Mouse (Mus musculus): ENCODE results near the gene Srpk2. TPM values are rescaled to one million over a fixed set of nuclear protein-coding genes. Genes with fewer than 3 reads are reported as not detected.
"Not testable (repeated sequence)": the region's sequence is repeated elsewhere in the genome, so short reads cannot be mapped to it uniquely, and the experiment has no call there.

The Srpk2 gene
- polyA plus RNA-seq, 1 experiment from 2014 or later: 54.6 TPM

- H3K27ac ChIP-seq: no peak overlapping the region
- 83% methylated on average over 4 of the region's 4 CpGs for WGBS
Observed at GRCm38 (mm10) chr5:23578322-23578957, 106.0 kb downstream of the Srpk2 start.

DNA sequence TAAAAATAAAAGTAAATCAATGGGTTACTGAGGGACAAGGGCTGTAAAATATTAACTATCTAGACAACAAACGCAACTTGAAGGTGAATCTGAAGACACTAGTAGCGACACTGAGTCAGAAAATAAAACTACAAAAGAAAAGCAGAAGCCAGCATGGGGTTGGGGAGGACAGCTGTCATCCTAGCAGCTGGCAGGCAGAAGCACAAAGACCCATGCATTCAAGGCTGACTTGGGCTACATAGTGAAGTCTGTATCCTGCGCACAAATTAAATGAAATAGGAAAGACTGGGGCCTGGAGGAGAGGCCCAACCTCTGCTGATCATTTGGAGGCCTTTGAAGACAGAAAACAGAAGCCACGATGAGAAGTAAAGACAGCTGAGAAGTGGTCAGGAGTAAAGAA, 106.6 kb downstream of the Srpk2 start:
- peaks cover 8% of the 10 kb centered on the region; the same call in 1 of the 2 replicates for H3K4me1 ChIP-seq
- 68% methylated on average over 4 of the region's 4 CpGs for WGBS
- no peak for ATAC-seq (ENCODE audit: insufficient number of reproducible peaks, low FRiP score, low TSS enrichment, low read depth)
- H3K36me3 ChIP-seq: no peaks in the 10 kb centered on the region
- 0 out of 2 replicates have a peak, but pooled peaks cover 4% of the 10 kb centered on the region for H3K9me3 ChIP-seq
- no peak overlapping the region for H3K4me3 ChIP-seq
- H3K27ac ChIP-seq: no peak overlapping the region
- no peak overlapping the region for H3K9ac ChIP-seq
- H3K4me2 ChIP-seq: no peak overlapping the region
- no peaks in the 10 kb centered on the region for H3K27me3 ChIP-seq

More at GRCm38 (mm10) chr5:23578322-23578957, 106.0 kb downstream of the Srpk2 start:
- ATAC-seq (ENCODE audit: insufficient number of reproducible peaks, low FRiP score, low TSS enrichment, low read depth): no peak
- Histone ChIP-seq H3K36me3 (no peaks in the 10 kb centered on the region), H3K4me3 (no peak overlapping the region), H3K9me3 (0 out of 2 replicates have a peak, but pooled peaks cover 2% of the 10 kb centered on the region), H3K4me1 (peaks cover 8% of the 10 kb centered on the region; the same call in 1 of the 2 replicates), H3K9ac (no peak overlapping the region), H3K4me2 (no peak overlapping the region), H3K27me3 (no peaks in the 10 kb centered on the region)

GRCm38 (mm10) chr5:23576336-23577094, 107.9 kb downstream of the Srpk2 start:
- Histone ChIP-seq H3K36me3 (no peaks in the 10 kb centered on the region), H3K27me3 (no peaks in the 10 kb centered on the region), H3K4me2 (no peak overlapping the region), H3K9me3 (0 out of 2 replicates have a peak, but pooled peaks cover 4% of the 10 kb centered on the region), H3K27ac (no peak overlapping the region), H3K4me1 (peaks cover 8% of the 10 kb centered on the region; the same call in 1 of the 2 replicates), H3K4me3 (no peak overlapping the region), H3K9ac (no peak overlapping the region)
- ATAC-seq (ENCODE audit: insufficient number of reproducible peaks, low FRiP score, low TSS enrichment, low read depth): no peak
- 65% methylated on average over 6 of the region's 6 CpGs for WGBS

- H3K4me2 ChIP-seq: no peak overlapping the region
Observed at GRCm38 (mm10) chr5:23573942-23574341, 110.5 kb downstream of the Srpk2 start.

DNA sequence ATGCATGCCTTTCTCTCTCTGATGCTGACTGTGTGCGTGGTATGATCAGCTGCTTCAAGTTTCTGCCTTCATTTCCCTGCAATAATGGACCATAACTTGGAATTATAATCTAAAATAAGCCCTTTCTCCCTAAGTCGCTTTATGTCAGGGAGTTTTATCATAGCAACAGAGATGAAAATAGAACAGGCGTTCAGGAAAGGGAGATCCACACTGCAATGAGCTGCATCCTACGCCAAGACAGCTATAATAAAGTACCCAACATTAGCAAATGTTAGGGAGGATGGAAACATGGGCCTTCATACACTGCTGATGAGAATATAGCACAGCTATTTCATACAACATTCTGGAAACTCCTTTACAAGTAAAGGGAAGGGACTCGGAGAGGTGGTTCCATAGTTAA, 116.2 kb downstream of the Srpk2 start:
- no peak for ATAC-seq (ENCODE audit: insufficient number of reproducible peaks, low FRiP score, low TSS enrichment, low read depth)
- no peaks in the 10 kb centered on the region for H3K4me1 ChIP-seq

More at GRCm38 (mm10) chr5:23573942-23574341, 110.5 kb downstream of the Srpk2 start:
- 0 out of 2 replicates have a peak, but pooled peaks cover 4% of the 10 kb centered on the region for H3K9me3 ChIP-seq
- no peak overlapping the region for H3K9ac ChIP-seq
- H3K36me3 ChIP-seq: no peaks in the 10 kb centered on the region
- ATAC-seq (ENCODE audit: insufficient number of reproducible peaks, low FRiP score, low TSS enrichment, low read depth): no peak
- no peak overlapping the region for H3K27ac ChIP-seq
- H3K4me1 ChIP-seq: peaks cover 8% of the 10 kb centered on the region; the same call in 1 of the 2 replicates
- WGBS: 94% methylated on average over 5 of the region's 5 CpGs
- H3K4me3 ChIP-seq: no peak overlapping the region
- H3K27me3 ChIP-seq: no peaks in the 10 kb centered on the region

GRCm38 (mm10) chr5:23566382-23566781, 118.0 kb downstream of the Srpk2 start:
- Histone ChIP-seq H3K4me2 (no peak overlapping the region), H3K27me3 (no peaks in the 10 kb centered on the region), H3K4me3 (no peak overlapping the region), H3K36me3 (peaks cover 8% of the 10 kb centered on the region; the same call in 1 of the 2 replicates), H3K4me1 (no peaks in the 10 kb centered on the region), H3K9ac (no peak overlapping the region), H3K9me3 (no peaks in the 10 kb centered on the region), H3K27ac (no peak overlapping the region)
- no peak for ATAC-seq (ENCODE audit: insufficient number of reproducible peaks, low FRiP score, low TSS enrichment, low read depth)
- 87% methylated on average over 6 of the region's 6 CpGs for WGBS

More for the DNA sequence above, 116.2 kb downstream of the Srpk2 start:
- 94% methylated on average over 5 of the region's 5 CpGs for WGBS
- Histone ChIP-seq H3K36me3 (peaks cover 6% of the 10 kb centered on the region; the same call in 1 of the 2 replicates), H3K4me2 (no peak overlapping the region), H3K27ac (no peak overlapping the region), H3K4me3 (no peak overlapping the region), H3K9me3 (no peaks in the 10 kb centered on the region), H3K27me3 (no peaks in the 10 kb centered on the region), H3K9ac (no peak overlapping the region)

- Histone ChIP-seq H3K4me2 (no peak overlapping the region), H3K4me1 (no peaks in the 10 kb centered on the region), H3K4me3 (no peak overlapping the region), H3K27ac (no peak overlapping the region), H3K9me3 (no peaks in the 10 kb centered on the region), H3K9ac (no peak overlapping the region), H3K36me3 (peaks cover 16% of the 10 kb centered on the region), H3K27me3 (no peaks in the 10 kb centered on the region)
- 68% methylated on average over 4 of the region's 4 CpGs for WGBS
- no peak for ATAC-seq (ENCODE audit: insufficient number of reproducible peaks, low FRiP score, low TSS enrichment, low read depth)
Observed at GRCm38 (mm10) chr5:23562278-23563060, 121.9 kb downstream of the Srpk2 start.

GRCm38 (mm10) chr5:23561227-23561626, 123.2 kb downstream of the Srpk2 start:
- no peak for ATAC-seq (ENCODE audit: insufficient number of reproducible peaks, low FRiP score, low TSS enrichment, low read depth)
- H3K4me1 ChIP-seq: no peaks in the 10 kb centered on the region
- H3K27me3 ChIP-seq: no peaks in the 10 kb centered on the region
- no peaks in the 10 kb centered on the region for H3K9me3 ChIP-seq
- WGBS: 84% methylated on average over 2 of the region's 2 CpGs
- H3K27ac ChIP-seq: no peak overlapping the region
- no peak overlapping the region for H3K9ac ChIP-seq
- H3K4me2 ChIP-seq: no peak overlapping the region
- no peak overlapping the region for H3K4me3 ChIP-seq
- H3K36me3 ChIP-seq: peaks cover 16% of the 10 kb centered on the region

DNA sequence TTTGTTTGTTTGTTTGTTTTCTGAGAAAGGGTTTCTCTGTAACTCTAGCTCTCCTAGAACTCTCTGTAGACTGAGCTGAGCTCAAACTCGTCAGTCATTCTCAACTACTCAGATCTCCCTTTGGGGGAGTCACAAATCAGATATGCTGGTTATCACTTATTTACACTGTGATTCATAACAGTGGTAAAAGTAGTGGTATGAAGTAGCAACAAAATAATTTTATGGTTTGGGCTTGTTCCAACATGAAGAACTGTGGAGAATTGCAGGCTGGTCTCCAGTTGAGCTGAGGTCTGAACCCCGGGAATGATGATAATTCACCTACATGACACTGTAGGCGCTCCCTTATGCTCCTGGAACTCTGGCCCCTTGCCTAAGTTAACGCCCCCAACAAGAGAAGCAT, 124.2 kb downstream of the Srpk2 start:
- Histone ChIP-seq H3K4me1 (no peaks in the 10 kb centered on the region), H3K36me3 (peaks cover 16% of the 10 kb centered on the region), H3K4me3 (no peak overlapping the region), H3K4me2 (no peak overlapping the region), H3K9me3 (no peaks in the 10 kb centered on the region), H3K27ac (no peak overlapping the region), H3K27me3 (no peaks in the 10 kb centered on the region), H3K9ac (no peak overlapping the region)
- WGBS: 73% methylated on average over 4 of the region's 4 CpGs
- no peak for ATAC-seq (ENCODE audit: insufficient number of reproducible peaks, low FRiP score, low TSS enrichment, low read depth)

GRCm38 (mm10) chr5:23556007-23556770, 128.2 kb downstream of the Srpk2 start:
- H3K9me3 ChIP-seq: no peaks in the 10 kb centered on the region
- H3K4me1 ChIP-seq: no peaks in the 10 kb centered on the region
- no peak overlapping the region for H3K4me2 ChIP-seq
- H3K27ac ChIP-seq: no peak overlapping the region
- H3K36me3 ChIP-seq: peaks cover 8% of the 10 kb centered on the region
- H3K9ac ChIP-seq: no peak overlapping the region
- no peaks in the 10 kb centered on the region for H3K27me3 ChIP-seq
- ATAC-seq (ENCODE audit: insufficient number of reproducible peaks, low FRiP score, low TSS enrichment, low read depth): no peak
- 64% methylated on average over 7 of the region's 7 CpGs for WGBS
- H3K4me3 ChIP-seq: no peak overlapping the region

- not testable (repeated sequence) for H3K27me3 ChIP-seq; H3K27ac ChIP-seq; ATAC-seq (ENCODE audit: insufficient number of reproducible peaks, low FRiP score, low TSS enrichment, low read depth); H3K4me1 ChIP-seq; H3K9ac ChIP-seq; H3K4me2 ChIP-seq; H3K4me3 ChIP-seq; H3K36me3 ChIP-seq; H3K9me3 ChIP-seq
- WGBS: 70% methylated on average over 3 of the region's 3 CpGs
Observed at GRCm38 (mm10) chr5:23553338-23553737, 131.1 kb downstream of the Srpk2 start.

All from limb, embryonic 15.5 days (tissue).